Mouse (Mus musculus) heart, adult 2 months (tissue): ENCODE data around the gene Rgs9bp.

ENCODE experiments used
- CTCF ChIP-seq: fragments of 200-600 bp; IDR thresholded peaks from 2 replicates; pipeline ENCODE4 v1.8.1; 2022; ENCODE audit warnings: antibody characterized with exemption, mild to moderate bottlenecking, moderate library complexity
- POLR2A ChIP-seq: fragments of 200-500 bp; IDR thresholded peaks from 2 replicates; pipeline ENCODE4 v1.6.1; 2011; ENCODE audit warnings: mild to moderate bottlenecking, low read depth, low read length, control low read depth; ENCODE audit not compliant: insufficient read depth

DNA sequence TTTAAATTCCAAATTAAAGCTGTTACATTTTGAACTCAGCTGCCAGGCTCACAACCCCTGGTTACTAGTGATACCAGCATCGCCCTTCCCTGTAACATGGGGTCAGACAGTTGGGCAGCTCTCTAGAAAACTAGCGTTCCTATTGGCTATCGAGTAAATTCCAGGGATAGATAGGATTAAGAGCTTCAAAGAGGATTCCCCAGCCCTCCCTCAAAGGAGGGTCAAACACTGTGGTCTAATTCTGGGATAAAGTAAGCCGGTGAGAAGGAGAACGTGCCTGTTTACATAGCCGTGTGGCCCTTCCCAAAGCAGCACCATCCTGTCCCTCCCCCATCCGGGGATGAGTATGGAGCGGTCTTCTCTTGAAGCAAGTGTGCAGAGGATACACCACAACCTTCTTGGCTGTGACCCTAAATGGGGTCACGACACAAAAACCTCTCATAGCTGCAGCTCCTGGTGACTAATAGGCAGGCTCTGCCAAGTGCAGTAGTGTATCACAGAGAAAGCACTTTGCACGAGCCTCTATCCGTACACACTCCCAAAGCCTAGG lies 1.8 kb downstream of the Rgs9bp start:
- TF ChIP-seq CTCF (no peak), POLR2A (no peak)
